Mouse (Mus musculus) right cerebral cortex, postnatal 10 days (tissue): ENCODE data around the gene Tex29.

Experiments used
- DNase-seq, 2 experiments: peaks; one replicate each; pipeline ENCODE4 v3.0.0; 2021; ENCODE audit warnings: low spot score in 2 of 2

The Tex29 gene

DNA sequence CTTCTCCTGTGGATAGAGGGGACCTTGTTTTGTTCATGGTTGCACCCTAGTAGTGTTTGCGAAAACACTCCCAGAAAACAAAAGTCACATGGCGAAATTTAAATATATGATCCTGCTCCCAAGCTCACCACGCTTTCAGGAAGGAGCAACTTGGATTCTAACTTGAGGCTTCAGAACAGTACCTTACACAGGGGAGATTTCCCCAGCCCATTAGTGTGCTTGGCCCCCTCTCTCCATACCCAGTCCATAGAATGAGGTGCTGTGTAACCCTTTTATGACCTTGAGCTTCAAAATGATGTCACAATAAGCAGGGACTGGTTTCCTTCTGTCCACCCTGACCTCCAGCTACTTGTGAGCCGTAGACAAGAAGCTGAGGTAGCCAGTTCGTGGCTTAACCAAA is at the start of gene Tex29:
Gene Tex29, plus strand, starts transcription at position 301 of the 400 bp plus-strand sequence.
- no peak for DNase-seq

DNA sequence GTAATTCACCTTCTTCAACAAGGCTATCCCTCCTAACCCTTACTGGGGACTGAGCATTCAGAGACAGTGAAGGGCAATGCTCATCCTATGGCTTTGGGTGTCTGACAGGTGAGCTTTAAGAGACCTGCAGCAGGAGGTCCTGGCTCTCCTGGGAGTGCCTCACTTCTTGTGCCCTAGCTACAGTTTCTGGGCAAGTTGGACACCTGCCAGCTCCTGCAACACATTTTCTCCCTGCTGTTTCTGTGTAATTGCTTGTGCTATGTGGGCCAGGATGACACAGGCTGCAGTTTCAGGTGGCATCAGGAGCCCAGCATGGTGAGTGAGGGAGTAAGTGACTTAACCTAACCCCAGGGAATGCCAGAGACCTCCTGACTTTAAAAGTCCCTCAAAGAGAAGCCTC is 45.3 kb upstream of the Tex29 start:
- no peak for DNase-seq

DNA sequence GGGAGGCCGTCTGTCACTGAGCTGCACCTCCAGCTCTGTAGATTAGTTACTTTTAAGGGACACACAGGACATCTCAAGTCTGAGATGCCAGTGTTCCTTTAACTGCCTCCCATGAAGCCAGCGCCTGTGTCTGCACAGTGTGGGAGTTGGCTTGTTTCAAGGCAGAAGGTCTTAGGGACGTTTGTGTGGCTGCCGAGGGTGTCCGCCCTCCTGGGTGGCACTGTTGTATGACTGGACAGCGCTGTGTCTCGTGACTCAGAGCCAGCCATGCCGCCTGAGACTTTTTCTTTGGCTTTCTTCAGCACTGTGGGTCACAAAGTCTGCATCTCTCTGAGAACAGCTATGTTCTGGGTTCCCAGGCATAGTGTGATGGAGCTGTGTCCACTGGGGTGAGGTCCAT is 43.1 kb upstream of the Tex29 start:
- no peak for DNase-seq

DNA sequence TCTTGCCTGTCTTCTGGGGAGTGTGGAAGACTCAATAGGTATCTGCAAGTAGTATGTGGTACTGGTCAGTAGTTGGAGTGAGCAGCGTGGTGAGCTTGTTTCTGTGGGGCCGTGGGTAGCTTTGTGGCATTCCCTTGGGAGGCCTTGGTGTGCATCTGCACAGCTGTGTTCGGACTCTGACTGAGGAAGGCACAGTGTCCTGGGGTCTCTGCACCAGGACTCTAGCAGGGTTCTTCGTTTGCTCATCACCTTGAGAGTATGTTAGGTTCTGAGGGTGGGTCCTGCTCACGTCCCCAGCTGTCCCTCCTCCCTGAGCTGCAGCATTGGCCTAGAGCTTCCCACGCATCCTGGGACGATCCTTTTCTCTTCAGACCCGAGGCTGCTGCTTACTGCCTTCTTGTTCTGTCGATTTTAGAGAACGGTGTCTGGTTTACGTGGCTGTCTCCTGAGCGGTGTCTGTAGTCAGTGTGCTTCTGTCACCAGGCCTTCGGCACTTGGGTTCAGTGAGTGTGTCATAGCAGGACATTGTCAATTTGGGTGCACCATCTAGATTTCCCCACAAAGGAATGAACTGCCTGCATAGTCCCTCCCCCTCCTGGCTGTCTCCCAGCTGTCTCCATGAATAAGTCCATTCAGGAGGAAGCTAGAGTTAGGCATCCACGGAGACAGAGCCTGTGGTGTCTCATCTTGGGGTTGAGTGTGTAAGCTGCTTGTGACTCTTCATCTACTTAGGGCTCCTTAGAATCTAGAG is 42.4 kb upstream of the Tex29 start:
- DNase-seq, result peak; percentile 76 to 84

DNA sequence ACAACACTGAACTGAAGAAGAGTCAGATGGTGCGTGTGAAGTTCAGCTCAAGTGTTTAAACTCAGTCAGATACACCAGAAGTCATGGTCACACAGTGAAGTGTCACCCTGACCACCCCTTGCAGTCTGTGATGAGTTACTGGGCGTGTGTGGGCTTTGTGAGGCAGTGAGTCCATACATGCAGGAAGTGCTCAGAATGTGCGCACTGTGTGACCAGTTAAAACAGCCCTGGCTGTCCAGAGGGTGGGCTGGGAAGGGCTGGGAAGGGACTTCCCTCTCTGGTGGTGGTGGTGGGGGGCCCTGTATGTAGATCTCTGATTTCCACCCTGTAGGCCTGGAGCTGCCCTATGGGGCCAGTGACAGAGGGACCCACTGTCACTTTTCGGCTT is 41.8 kb upstream of the Tex29 start:
- DNase-seq, result no peak

DNA sequence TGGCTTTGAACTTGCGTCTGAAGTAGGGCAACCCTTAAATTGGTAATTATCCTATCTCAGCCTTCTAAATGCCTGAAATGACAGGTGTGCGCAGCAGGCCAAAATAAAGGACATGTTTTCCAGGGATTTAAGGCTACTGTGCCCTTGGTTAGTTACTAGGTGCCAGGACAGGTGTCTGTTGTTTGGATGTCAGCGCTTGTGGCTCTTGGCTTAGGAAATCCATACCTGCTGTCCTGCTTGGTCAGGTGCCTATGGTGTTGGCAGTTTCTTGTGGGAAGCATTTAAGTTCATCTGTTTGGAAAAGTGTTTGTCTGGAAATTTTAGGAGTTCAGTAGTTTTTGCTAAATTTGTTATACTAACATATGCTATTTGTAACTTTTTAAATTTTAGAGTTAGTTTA is 41.2 kb upstream of the Tex29 start:
- no peak for DNase-seq

DNA sequence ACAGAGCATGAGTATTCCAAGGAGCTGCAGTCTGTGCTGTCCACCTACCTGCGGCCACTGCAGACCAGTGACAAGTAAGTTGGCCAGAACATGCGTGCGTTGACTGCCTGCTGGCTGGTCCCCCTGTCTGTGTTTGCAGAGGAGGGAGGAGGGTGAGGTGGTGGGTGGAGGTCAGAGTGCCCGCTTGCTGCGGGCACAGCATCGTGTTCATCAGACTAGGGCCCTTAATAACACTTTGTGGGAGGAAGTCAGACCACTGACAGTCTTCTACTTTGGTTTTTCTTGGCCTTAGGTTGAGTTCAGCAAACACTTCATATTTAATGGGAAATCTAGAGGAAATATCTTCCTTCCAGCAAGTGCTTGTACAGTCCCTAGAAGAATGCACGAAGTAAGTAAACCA is 39.8 kb upstream of the Tex29 start:
- no peak for DNase-seq

DNA sequence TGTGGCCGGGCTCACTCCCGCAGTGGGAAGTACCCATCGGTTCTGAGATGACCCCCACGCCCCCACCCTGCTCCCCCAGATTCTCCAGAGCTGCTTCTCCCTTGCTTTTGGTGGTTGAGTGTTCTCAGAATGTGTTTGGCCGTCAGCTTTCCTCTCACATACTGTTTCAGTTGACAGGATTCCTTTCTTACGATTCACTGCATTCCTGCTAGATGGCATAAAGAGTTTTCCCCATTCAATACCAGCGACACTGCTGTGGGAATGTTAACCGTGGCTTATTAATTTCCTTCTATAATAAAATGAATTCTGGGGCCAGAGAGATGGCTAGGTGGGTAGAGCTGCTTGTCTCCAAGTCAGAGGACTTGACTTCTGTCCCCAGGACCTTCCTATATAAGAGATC is 38.7 kb upstream of the Tex29 start:
- no peak for DNase-seq

DNA sequence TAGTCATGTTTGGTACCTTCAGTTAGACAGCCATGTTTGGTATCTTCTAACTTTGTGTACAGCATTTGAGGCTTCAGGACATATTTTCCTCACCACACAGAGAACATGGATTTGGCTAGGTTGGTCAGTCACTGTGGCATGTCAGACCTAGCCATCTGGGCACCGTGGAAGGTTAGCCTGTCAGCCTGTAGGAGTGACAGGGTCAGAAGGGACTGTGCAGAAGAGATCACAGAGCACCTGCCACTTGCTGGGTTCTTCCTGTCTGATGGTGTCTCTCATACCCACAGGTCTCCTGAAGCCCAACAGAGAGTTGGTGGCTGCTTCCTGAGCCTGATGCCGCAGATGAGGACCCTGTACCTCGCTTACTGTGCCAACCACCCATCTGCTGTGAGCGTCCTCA is 35.4 kb upstream of the Tex29 start:
- DNase-seq, result no peak

DNA sequence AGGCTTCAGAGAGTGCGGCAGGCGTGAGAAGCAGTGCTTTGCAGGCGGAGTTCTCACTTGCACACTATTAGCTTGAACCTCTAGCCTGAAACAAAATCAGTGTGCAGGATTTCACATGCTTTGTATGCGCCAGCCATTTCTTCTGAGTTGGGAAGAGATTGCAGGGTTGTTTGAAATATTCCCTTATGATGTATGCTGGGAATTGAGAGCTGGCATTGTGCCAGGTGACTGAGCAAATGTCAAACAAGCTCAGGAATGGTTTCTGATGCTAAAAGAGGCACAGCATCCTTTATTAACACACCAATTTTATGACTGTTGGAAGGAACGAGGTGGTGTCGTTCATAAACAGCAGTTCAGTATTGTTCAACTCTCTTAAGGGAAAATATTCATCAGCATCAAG is 34.0 kb upstream of the Tex29 start:
- peak in 1 of 2 experiments; percentile 47 for DNase-seq

DNA sequence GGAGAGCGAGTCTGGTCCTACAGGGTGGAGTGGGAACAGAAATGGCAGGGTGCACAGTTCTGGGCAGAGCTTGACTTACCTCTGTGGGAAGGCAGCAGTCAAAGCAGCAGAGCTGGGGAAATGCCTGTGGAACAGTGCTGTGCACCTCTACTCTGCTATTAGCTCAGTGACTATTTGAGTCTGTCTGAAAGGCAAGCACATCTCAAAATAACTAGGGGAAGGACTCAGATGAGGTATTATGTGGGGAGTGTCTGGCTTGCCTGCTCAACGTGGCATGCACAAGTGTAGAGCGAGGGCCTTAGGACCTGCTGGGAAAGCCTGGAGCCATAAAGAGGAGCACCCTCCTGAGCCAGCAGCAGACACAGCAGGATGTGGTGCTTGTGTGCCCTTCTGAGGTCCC is 32.9 kb upstream of the Tex29 start:
- no peak for DNase-seq

DNA sequence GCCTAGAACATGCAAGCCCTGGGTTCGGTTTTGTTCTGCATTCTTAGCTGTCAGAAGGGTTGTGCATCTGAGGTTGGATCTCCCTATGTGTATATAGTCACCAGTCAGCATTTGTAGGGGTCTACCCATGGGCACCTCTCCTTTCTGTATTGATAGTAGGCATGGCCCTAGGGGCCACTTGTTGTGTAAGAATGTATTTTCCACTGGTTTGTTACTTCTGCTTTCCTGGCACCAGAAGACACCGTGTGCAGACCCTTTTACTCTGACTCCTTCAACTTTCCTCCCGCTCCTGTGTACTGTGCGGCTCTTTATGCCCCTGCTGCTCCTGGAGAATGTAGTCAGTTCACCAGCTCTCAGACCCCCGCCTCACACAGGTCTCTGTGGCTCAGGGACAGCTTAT is 32.2 kb upstream of the Tex29 start:
- DNase-seq, result no peak

DNA sequence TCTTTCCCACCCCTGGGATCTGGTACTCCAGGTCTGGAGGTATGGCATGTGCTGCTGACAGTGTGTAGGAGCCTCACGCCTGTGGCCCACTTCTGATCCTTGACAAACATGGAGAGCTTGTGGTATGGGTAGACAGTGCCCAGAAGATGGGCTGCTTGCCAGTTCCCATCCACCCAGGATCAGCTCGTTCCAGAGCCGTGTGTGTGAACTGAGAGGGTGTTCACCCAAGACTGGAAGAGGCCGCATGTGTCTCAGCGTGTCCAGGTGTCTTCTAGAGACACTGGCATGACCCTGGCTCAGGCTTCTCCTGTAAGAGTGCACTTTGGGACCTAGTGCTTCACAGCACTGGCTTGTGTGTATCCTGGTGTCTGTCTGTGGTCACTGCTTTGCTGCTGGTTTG is 29.8 kb upstream of the Tex29 start:
- DNase-seq, result no peak

DNA sequence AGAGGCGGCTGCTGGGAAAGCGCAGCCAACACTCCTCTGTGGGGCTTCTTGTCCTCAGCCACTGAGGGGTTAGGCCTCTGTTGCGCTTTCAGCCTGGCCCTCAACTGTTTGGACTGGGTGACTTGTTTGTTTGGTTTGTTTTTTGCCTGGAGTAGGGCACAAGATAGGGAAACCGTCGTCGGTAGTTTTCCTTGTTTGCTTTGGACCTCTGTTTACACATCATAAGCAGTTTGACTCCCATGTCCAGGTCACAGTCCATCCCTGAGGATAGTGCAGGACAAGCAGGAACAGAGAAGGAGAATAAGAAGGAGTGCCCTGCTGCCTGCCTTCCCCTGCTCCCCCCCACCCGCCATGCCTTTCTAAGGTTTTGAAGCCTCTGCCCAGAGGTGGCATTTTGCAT is 26.5 kb upstream of the Tex29 start:
- DNase-seq, result no peak

DNA sequence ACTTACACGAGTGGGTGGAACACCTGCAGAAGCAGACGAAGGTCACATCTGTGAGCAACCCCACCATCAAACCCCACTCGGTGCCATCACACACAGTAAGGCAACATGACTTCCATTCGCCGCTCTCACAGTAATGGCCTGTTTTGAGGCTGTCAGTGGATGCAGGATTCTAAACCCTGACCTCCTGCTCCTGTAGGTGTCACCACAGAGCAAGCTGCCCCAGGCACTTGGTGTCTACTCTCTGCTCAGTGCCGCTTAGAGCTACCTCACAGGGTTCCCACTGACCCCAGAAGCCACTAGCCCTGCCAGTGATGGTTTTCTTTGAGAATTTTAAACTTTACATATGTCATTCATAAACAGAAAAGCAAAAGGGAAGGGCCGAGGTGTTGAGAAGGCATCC is 25.1 kb upstream of the Tex29 start:
- no peak for DNase-seq

DNA sequence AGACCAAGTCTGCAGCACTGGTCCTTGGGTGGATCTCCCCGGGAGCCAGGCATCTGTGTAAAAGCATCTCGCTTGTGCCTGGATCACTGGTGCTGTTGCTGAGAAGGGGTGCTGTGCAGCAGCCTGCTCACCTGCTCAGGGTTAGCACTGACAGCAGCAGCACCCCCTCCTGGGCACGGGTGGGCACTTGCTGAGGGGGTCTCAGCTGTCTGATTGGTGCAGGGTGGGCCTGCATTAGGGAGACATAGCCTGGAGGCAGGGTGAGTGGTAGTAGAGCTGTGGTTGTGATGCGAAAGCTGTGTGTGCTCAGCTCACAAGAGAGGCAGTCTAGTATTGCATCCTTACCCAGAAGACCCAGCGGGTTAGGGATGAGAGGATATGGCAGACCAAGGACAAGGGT is 20.1 kb upstream of the Tex29 start:
- no peak for DNase-seq

DNA sequence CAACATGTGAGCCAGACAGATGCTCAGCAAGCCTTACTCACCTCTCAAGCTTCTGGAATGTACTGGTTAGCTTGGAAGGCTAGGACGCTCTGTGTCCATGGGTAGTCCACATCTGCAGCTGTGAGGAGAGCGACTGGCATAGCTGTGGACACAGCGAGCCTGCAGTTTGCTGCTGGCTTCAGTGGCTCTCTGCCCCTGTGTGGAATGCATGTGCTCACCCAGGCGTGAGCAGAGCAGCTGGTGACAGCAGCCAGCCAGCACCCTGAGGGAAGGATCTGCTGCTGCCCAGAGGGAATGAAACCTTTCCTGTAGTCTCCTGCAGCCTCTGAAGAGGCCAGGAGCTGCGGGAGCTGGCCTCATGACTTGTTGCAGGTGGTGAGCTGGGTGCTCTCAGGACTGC is 19.7 kb upstream of the Tex29 start:
- DNase-seq, result no peak

DNA sequence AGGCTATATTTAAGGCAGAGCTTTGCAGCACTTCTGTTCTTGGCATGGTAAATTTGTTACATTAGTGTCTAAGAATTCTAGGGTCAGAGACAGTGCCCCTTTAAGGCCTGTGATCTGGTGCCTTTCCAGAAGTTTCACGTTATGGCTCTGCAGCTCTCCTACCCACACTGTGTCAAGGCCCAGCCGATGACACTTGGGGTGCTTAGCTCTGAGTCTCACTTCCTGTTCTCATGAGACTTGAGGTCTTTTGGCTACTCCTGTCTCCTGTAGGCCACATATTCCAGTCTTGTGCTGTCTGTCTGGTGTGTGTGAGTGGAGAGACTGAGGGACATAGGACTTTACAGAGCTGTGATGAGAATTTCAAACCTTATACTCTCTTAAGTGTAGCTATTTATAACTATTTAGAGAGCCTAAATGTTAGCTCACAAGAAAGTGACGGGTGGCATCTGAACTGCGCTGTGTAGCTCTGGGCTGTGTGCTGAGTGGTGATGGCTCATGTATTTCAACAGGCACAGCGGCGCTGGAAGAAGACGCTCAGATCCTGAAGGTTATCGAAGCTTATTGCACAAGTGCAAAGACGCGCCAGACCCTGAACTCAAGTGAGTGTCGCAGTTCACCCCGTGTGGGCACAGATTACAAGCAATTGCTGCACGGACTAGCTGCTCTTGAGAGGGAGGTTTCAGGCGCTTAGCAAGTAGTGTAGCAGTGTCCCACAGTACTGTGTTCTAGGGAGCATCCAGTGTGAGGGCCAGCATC is 18.6 kb upstream of the Tex29 start:
- DNase-seq, result no peak

DNA sequence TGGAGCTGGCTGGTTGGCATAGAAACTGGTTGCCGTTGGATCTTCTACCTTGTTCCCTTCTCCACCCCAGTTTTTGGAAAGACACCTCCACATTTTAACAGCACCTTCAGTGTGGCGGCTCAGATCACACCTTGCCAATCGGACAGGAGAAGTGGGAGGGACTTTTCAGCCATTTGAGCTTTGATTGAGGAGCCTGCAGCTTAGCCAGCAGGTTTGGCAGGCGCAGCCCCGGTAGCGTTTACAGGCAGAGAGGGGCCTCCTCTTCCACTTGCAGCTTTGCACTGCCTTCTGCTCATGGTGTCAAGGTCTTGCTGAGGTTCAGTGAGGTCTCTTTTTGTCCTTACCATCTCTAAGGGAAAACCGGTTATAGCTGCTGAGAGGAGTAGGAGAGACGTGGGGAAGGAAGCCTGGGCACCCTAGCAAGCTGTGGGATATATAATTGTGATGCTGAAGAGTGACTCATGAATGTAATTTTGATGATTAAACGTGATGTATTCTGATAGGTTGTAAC is 17.7 kb upstream of the Tex29 start:
- no peak for DNase-seq

DNA sequence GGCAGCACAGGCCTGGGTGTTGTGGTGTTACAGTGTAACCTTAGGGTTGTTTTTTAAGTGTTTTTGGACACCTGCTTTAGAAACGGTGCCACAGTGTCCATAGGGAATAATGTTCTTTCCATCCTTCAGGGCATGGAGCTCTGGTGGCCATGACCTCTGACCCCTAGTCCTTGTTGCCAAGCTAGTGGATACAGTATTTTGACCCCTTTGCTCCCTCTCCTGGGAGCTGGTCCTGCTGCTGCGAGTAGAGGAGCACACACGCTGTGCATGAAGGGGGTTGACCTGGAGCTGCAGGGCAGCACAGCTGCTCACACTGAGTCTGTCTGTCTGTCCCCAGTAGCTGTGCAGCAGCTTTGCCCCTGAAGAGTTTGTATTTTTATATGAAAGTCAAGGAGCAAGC is 14.5 kb upstream of the Tex29 start:
- DNase-seq, result no peak

DNA sequence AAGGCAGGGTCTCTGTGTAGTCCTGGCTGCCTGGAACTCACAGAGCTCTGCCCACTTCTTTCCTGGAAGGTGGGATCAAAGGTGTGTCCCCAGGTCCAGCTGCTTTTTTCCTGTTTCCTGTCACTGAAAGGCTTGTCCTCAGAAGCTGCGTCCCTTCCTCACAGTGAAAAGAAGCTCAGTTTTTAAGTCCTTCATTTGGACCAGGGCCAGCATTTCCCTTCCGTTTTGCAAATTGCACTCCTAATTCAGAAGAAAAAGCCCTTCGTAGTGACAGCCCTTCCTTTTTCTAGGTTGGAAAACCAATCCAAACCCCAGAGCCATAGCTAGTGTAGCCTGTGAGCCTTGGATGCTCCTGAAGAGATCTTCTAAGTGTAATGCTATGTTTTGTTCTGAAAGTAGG is 13.0 kb upstream of the Tex29 start:
- DNase-seq, result no peak

DNA sequence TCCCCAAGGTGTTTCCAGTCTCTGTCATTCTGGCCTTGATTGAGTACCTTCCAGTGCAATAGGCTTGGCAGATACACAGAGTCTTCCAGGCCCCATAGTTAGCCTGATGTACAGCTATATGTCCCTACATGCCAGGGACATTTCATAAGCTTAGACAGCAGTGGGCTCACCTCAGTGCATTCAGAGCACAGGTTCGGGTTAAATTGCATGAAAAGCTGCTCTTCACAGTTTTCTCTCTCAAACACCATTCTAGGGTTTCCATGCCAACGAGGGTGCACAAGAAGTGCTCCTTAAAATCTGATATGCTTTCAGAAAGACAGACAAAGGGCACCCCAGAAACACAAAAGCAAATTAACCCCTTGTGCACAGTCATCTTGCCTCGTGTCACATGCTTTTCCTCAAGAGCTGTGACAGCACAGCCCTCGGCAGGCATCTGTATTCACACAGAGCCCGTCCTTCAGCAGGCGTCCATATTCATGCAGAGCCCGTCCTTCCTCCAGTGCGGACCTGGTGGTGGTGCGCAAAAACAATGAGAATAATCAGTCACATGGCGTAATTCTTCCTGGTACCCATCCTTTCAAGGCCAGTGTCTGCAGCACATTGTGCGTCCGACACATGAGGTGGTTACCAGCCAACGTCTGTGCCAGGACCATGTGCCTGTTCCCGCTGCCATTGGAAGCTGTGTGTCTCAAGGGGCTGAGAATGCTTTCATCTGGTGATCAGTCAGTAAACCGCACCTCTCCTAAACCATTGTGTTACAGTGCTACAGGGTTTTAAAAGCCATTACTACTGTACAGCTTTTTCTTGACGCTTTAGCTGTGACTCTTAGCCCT is 9.8 kb upstream of the Tex29 start:
- no peak for DNase-seq

DNA sequence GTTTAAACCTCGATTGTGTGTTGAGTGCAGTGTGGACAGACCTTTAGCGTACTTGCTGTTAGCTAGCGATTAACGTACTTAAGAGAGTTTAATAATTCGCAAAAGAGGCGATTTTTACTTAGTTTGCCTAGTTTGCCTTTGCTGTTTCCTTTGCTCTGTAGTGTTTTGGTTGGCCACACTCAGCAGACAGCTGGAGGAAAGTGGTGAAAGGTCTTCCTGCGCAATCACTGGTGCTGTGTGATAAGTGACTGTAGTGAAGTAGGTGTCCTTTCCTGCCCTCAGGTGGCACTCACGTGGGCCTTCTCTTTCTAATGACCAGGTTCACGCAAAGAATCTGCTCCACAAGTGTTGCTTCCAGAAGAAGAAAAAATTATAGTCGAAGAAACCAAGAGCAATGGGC is 9.1 kb upstream of the Tex29 start:
- DNase-seq, result no peak
